Mouse (Mus musculus): ENCODE measurements around the gene Kank2. TPM values are rescaled to one million over a fixed set of nuclear protein-coding genes. Genes with fewer than 3 reads are reported as not detected.

Gene Kank2
- polyA plus RNA-seq, 1 experiment from 2014 or later = 21.1 TPM

- WGBS = 88% methylated on average over 5 of the region's 5 CpGs
- Histone ChIP-seq H3K27me3 (replicated peaks) (no peaks in the 10 kb centered on the region), H3K27ac (no peak overlapping the region), H3K36me3 (peaks cover 23% of the 10 kb centered on the region), H3K4me1 (no peaks in the 10 kb centered on the region), H3K4me3 (replicated peaks) (no peak overlapping the region), H3K9ac (no peak overlapping the region), H3K9me3 (no peaks in the 10 kb centered on the region), H3K4me2 (no peak overlapping the region)
- no peak for ATAC-seq (ENCODE audit: insufficient read depth, low FRiP score, low read depth)
These were observed 12.6 kb upstream of the Kank2 start for GRCm38 (mm10) chr9:21811170-21811569.

GRCm38 (mm10) chr9:21808561-21808960 is 10.0 kb upstream of the Kank2 start:
- H3K4me2 ChIP-seq = no peak overlapping the region
- no peaks in the 10 kb centered on the region for H3K27me3 ChIP-seq (replicated peaks)
- no peak overlapping the region for H3K4me3 ChIP-seq (replicated peaks)
- no peak overlapping the region for H3K27ac ChIP-seq
- ATAC-seq (ENCODE audit: insufficient read depth, low FRiP score, low read depth) = no peak
- no peaks in the 10 kb centered on the region for H3K9me3 ChIP-seq
- no peak overlapping the region for H3K9ac ChIP-seq
- H3K36me3 ChIP-seq = peaks cover 9% of the 10 kb centered on the region; the same call in 1 of the 2 replicates
- peaks cover 9% of the 10 kb centered on the region; the same call in 1 of the 2 replicates for H3K4me1 ChIP-seq
- WGBS = 60% methylated on average over 3 of the region's 3 CpGs

GRCm38 (mm10) chr9:21806976-21807375 is 8.4 kb upstream of the Kank2 start:
- H3K4me1 ChIP-seq = peaks cover 9% of the 10 kb centered on the region; the same call in 1 of the 2 replicates
- WGBS = 75% methylated on average over 11 of the region's 11 CpGs
- ATAC-seq (ENCODE audit: insufficient read depth, low FRiP score, low read depth) = no peak

GRCm38 (mm10) chr9:21806363-21806762 is 7.8 kb upstream of the Kank2 start:
- Histone ChIP-seq H3K9ac (no peak overlapping the region), H3K36me3 (peaks cover 4% of the 10 kb centered on the region; the same call in 1 of the 2 replicates), H3K4me3 (replicated peaks) (no peak overlapping the region), H3K4me1 (peaks cover 9% of the 10 kb centered on the region; the same call in 1 of the 2 replicates), H3K27me3 (replicated peaks) (no peaks in the 10 kb centered on the region), H3K4me2 (no peak overlapping the region), H3K27ac (no peak overlapping the region), H3K9me3 (no peaks in the 10 kb centered on the region)
- ATAC-seq (ENCODE audit: insufficient read depth, low FRiP score, low read depth) = no peak; the same call in 1 of the 2 replicates
- 49% methylated on average over 3 of the region's 3 CpGs for WGBS

More at GRCm38 (mm10) chr9:21806976-21807375, 8.4 kb upstream of the Kank2 start:
- Histone ChIP-seq H3K9ac (no peak overlapping the region), H3K36me3 (peaks cover 3% of the 10 kb centered on the region; the same call in 1 of the 2 replicates), H3K27ac (no peak overlapping the region), H3K27me3 (replicated peaks) (no peaks in the 10 kb centered on the region), H3K4me2 (no peak overlapping the region), H3K4me3 (replicated peaks) (no peak overlapping the region), H3K9me3 (no peaks in the 10 kb centered on the region)

- ATAC-seq (ENCODE audit: insufficient read depth, low FRiP score, low read depth) = peak; percentile 83
- peak overlapping the region; percentile 24; the same call in 1 of the 2 replicates for H3K4me2 ChIP-seq
- H3K27me3 ChIP-seq (replicated peaks) = no peaks in the 10 kb centered on the region
- peaks cover 9% of the 10 kb centered on the region; the same call in 1 of the 2 replicates for H3K4me1 ChIP-seq
- H3K9ac ChIP-seq = no peak overlapping the region
- no peak overlapping the region; the same call in 1 of the 2 replicates for H3K4me3 ChIP-seq (replicated peaks)
- peaks cover 9% of the 10 kb centered on the region; the same call in 1 of the 2 replicates for H3K36me3 ChIP-seq
- H3K27ac ChIP-seq = peak overlapping the region; percentile 76
- no peaks in the 10 kb centered on the region for H3K9me3 ChIP-seq
- whole genome bisulfite sequencing = 29% methylated on average over 13 of the region's 13 CpGs
These were observed 5.6 kb upstream of the Kank2 start for GRCm38 (mm10) chr9:21803986-21804644.

GRCm38 (mm10) chr9:21801591-21801990 is 3.0 kb upstream of the Kank2 start:
- no peak for ATAC-seq (ENCODE audit: insufficient read depth, low FRiP score, low read depth)
- Histone ChIP-seq H3K9ac (no peak overlapping the region), H3K4me1 (peaks cover 27% of the 10 kb centered on the region), H3K4me3 (replicated peaks) (no peak overlapping the region), H3K4me2 (no peak overlapping the region), H3K27me3 (replicated peaks) (no peaks in the 10 kb centered on the region), H3K36me3 (peaks cover 9% of the 10 kb centered on the region; the same call in 1 of the 2 replicates), H3K27ac (no peak overlapping the region), H3K9me3 (no peaks in the 10 kb centered on the region)
- WGBS = 86% methylated on average over 7 of the region's 7 CpGs

GRCm38 (mm10) chr9:21801121-21801520 is 2.6 kb upstream of the Kank2 start:
- WGBS = 87% methylated on average over 7 of the region's 7 CpGs
- H3K4me3 ChIP-seq (replicated peaks) = no peak overlapping the region

GRCm38 (mm10) chr9:21799010-21799350 is 436 bp upstream of the Kank2 start:
- Histone ChIP-seq H3K36me3 (peaks cover 24% of the 10 kb centered on the region), H3K4me3 (replicated peaks) (peak overlapping the region; percentile 87), H3K9me3 (no peaks in the 10 kb centered on the region), H3K4me1 (peaks cover 32% of the 10 kb centered on the region), H3K4me2 (peak overlapping the region; percentile 74), H3K9ac (no peak overlapping the region), H3K27ac (peak overlapping the region; percentile 96), H3K27me3 (replicated peaks) (no peaks in the 10 kb centered on the region)
- 31% methylated on average over 3 of the region's 3 CpGs for WGBS
- no peak for ATAC-seq (ENCODE audit: insufficient read depth, low FRiP score, low read depth)

More at GRCm38 (mm10) chr9:21801121-21801520, 2.6 kb upstream of the Kank2 start:
- Histone ChIP-seq H3K36me3 (peaks cover 9% of the 10 kb centered on the region; the same call in 1 of the 2 replicates), H3K27me3 (replicated peaks) (no peaks in the 10 kb centered on the region), H3K27ac (no peak overlapping the region), H3K9ac (no peak overlapping the region), H3K4me2 (no peak overlapping the region), H3K4me1 (peaks cover 31% of the 10 kb centered on the region), H3K9me3 (no peaks in the 10 kb centered on the region)
- ATAC-seq (ENCODE audit: insufficient read depth, low FRiP score, low read depth) = no peak

- H3K9ac ChIP-seq = peak overlapping the region; percentile 88
- peaks cover 34% of the 10 kb centered on the region for H3K36me3 ChIP-seq
- H3K9me3 ChIP-seq = no peaks in the 10 kb centered on the region
- no peaks in the 10 kb centered on the region for H3K27me3 ChIP-seq (replicated peaks)
- H3K4me2 ChIP-seq = peak overlapping the region; percentile 74
- peak; percentile 67 for ATAC-seq (ENCODE audit: insufficient read depth, low FRiP score, low read depth)
- WGBS = under 1% methylated on average over 26 of the region's 26 CpGs
- H3K4me3 ChIP-seq (replicated peaks) = peak overlapping the region; percentile 87
- peaks cover 35% of the 10 kb centered on the region for H3K4me1 ChIP-seq
- H3K27ac ChIP-seq = peak overlapping the region; percentile 96
These were observed 611 bp downstream of the Kank2 start for GRCm38 (mm10) chr9:21797921-21798344.

GRCm38 (mm10) chr9:21796919-21797318 is 1.6 kb downstream of the Kank2 start:
- Histone ChIP-seq H3K4me3 (replicated peaks) (peak overlapping the region; percentile 87), H3K36me3 (peaks cover 39% of the 10 kb centered on the region), H3K9ac (0 out of 2 replicates have a peak overlapping the region, but pooled peaks have one; percentile 8), H3K4me2 (peak overlapping the region; percentile 74), H3K27ac (peak overlapping the region; percentile 96), H3K27me3 (replicated peaks) (no peaks in the 10 kb centered on the region), H3K9me3 (no peaks in the 10 kb centered on the region), H3K4me1 (peaks cover 45% of the 10 kb centered on the region)
- 59% methylated on average over 3 of the region's 3 CpGs for WGBS
- ATAC-seq (ENCODE audit: insufficient read depth, low FRiP score, low read depth) = no peak

GRCm38 (mm10) chr9:21796259-21796658 is 2.3 kb downstream of the Kank2 start:
- H3K27ac ChIP-seq = peak overlapping the region; percentile 96
- peak overlapping the region; percentile 87 for H3K4me3 ChIP-seq (replicated peaks)
- peak overlapping the region; percentile 74 for H3K4me2 ChIP-seq
- peaks cover 37% of the 10 kb centered on the region for H3K36me3 ChIP-seq
- no peak for ATAC-seq (ENCODE audit: insufficient read depth, low FRiP score, low read depth)
- H3K27me3 ChIP-seq (replicated peaks) = no peaks in the 10 kb centered on the region
- H3K9me3 ChIP-seq = no peaks in the 10 kb centered on the region
- H3K9ac ChIP-seq = no peak overlapping the region
- 36% methylated on average over 3 of the region's 3 CpGs for WGBS
- peaks cover 48% of the 10 kb centered on the region for H3K4me1 ChIP-seq

GRCm38 (mm10) chr9:21795579-21795978 is 3.0 kb downstream of the Kank2 start:
- H3K4me3 ChIP-seq (replicated peaks) = no peak overlapping the region; the same call in 1 of the 2 replicates
- H3K4me2 ChIP-seq = peak overlapping the region; percentile 74
- no peak overlapping the region for H3K27ac ChIP-seq
- peaks cover 30% of the 10 kb centered on the region for H3K36me3 ChIP-seq
- H3K27me3 ChIP-seq (replicated peaks) = no peaks in the 10 kb centered on the region
- no peak for ATAC-seq (ENCODE audit: insufficient read depth, low FRiP score, low read depth)
- WGBS = 64% methylated on average over 5 of the region's 5 CpGs
- no peak overlapping the region for H3K9ac ChIP-seq
- H3K4me1 ChIP-seq = peaks cover 48% of the 10 kb centered on the region
- no peaks in the 10 kb centered on the region for H3K9me3 ChIP-seq

Data from stomach, embryonic 15.5 days (tissue).